Mouse (Mus musculus) T-cell, adult 66 days (primary cell): Measurements from ENCODE around the gene Mrgpra3. TPM values are rescaled to one million over a fixed set of nuclear protein-coding genes. Genes with fewer than 3 reads are reported as not detected.

Experiments
- total RNA-seq, 2 experiments: library from RNA; stranded (reverse); gene quantifications; 3 replicates in 1 of 2; 4 replicates in 1 of 2; pipeline ENCODE4 v1.2.4; 2023

Gene Mrgpra3
- total RNA-seq = not detected

GRCm38 (mm10) chr7:47601272-47601671 is at the start of gene Mrgpra3:
Mrgpra3 (minus strand) TSS chr7:47601372.

Other genes with a start within 250 kb of the Mrgpra3 start
- not detected for gene Mrgpra1, start 247.1 kb downstream of the Mrgpra3 start, total RNA-seq
- not detected for gene Mrgpra2a, start 149.2 kb downstream of the Mrgpra3 start, total RNA-seq
- not detected for gene Mrgpra2b, start 72.5 kb downstream of the Mrgpra3 start, total RNA-seq